Mouse (Mus musculus): ENCODE data around the gene Mob1b.

Gene Mob1b

DNA sequence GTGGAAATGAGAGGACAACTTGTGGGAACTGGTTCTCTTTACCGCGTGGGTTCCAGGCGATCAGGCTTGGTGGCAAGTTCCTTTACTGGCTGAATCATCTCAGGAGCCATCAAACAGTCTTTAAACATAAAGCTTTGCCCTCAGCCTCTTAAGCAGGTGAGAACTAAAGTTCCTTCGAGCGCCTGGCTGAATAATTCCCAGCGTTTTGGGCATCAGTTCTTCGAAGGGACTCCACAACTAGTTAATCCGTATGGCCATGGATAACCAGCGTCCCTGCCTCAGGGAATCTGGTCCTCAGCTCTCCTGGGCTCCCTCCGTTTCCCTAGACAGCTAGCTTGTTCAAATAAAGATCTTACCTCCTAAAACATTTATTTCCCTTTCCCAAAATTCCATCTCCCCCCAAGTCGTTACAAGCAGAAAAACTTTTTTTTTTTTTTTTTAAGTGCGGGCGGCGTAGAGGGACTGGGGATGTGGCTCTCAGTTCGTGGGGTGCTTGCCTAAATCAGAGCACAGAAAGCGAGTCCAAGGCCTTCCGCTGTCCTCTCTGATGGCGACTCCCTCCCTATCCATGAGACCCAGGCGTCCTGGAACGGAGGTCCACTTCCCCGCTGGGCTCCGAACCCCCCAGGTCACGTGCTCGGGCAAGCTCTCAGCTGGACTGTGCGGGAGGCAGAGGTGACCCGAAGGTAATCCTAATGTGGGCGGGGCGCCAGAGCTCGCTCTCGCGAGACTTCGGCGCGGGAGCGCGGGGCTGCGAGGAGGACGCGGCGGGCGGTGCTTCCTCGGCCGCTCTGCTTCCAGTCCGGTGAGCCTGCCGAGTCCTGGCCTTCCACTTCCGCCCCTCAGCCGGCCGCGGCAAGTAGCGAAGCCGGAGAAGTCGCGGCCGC lies at the start of gene Mob1b:
Mob1b (plus strand) TSS at position 740 of the 887 bp plus-strand sequence.
- peak; percentile 97 for DNase-seq (ENCODE audit: extremely low spot score, low spot score)

DNA sequence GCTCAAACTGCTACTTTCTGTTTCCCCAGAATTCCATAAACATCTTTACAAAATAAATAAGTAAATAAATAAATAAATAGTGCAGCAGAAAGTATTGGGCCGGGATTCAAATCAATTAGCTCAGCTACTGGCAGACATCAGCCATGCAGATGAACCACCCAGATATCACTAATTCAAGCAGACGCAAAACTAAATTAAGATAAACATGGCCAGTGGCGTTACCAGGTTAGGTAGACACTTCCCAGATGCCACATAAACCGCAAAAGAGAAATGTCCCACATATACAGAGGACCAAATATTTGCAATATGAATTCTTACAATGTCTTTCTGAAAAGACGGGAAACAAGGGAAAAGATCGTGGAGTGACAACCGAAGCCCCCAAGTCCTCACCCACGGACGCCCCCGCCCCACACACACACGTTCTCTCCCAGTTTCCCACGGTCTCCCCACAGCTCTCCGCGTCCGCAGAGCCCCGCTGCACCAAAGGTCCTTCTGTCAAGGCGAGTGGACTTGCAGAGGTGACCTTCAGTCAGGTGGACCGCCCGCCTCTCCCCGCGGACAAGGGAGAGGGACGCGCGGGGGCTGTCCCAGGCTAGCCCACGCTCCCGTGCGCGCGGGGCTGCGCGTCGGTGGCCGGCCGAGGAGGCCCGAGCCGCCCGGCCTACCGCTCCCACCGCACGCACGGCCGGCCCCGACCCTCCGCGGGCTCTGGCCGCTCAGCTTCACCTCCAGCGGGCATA lies 45.8 kb upstream of the Mob1b start:
- DNase-seq (ENCODE audit: extremely low spot score, low spot score) = no peak

DNA sequence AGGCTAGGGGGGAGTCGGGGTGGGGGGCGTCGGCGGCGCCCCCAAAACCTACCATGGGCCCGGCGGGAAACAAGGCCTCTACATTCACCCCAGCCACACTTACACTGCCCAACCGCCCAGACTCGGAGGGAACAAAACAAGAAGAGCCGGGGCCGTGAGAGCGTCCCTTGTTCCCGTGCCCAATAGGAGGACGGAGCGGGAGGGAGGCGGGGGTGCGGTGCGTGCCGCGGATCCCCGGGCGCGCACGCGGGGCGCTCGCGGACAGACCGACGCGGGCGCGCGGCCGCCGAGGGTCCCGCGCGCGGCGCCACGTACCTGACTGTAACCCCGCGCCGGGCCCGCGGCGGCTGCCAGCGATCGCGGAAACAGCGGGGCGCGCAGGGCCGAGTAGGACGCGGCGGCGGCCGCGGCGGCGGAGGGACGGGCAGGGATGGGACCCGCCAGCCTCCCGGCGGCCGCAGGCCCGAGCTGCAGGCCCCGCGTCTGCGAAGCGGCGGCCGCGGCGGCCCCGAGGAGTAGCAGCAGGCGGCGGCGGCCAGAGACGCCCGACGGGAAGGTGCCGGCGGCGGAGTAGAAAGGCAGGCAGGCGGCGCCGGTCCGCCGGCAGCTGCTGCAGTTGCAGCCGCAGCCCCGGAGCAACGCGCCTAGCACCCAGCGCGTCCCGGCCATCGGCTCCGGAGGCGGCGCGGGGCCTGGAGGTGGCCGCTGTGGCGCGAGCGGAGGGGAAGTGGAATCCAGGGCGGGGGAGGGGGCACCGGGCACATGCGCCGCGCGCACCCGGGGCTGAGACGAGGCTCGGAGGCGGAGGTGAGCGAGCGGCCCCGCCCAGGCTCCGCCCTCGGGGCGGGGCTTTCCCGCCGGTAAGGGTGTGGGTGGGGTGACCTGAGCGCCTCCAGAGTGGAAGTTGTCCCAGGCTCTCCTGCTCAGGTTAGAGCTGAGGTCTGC lies 44.9 kb upstream of the Mob1b start, which contains the start of gene Grsf1:
Grsf1 (minus strand) TSS at position 729 of the 945 bp plus-strand sequence.
- DNase-seq (ENCODE audit: extremely low spot score, low spot score) = peak; percentile 90

DNA sequence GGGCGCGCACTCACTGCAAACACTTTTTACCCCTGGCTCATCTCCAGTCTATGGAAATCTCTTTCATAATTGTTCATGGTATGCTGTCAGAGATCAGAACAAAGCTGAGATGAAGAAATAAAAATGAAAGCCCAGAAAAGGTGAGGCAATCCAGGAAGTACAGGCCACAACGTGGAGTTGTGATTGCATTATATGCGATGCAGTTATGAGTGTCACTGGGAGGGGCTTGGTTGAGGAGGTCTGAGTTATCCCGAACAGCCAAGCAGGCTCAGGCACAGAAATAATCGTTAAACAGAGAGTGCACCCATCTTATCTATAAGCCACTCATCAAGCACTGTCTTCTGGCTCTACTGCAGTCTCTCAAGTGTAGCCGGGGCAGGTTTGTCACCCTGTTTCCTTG lies 41.7 kb upstream of the Mob1b start:
- no peak for DNase-seq (ENCODE audit: extremely low spot score, low spot score)

DNA sequence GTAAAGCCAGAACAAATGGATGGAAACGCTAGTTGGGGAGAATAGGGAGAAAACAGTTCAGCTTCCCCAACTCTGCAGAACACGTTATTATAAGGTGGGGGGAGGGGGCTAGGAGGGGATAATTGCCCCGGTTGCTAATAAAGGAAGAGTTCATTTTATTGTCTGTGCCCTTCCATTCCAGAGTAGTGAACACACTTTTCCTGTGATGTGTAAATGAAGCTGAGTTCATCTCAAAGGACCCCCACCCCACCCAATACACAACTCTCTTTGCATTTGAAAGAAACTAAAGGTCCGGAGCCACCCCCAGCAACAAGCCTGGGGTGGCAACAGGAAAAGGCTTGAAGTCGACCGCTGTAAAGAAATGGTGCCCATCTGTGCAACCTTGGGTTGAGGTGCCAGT lies 41.3 kb upstream of the Mob1b start:
- no peak for DNase-seq (ENCODE audit: extremely low spot score, low spot score)

DNA sequence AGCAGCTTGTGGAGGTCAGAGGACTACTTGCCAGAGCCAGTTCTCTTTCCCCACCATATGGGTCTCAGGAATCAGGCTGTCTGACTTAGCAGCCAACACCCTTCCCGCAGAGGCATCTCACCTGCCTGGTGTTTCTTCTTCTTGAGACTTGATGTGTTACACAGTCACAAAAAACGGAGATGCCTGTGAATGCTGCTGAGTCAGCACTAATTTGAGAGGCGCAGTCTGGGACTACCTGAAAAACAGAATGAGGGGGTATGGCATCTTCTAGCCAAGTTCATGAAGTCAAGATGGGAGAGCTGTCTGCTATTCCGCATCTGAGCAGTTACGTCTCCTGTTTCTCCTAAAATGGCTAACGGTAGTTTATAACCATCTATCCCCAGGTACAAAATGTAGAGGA lies 40.1 kb upstream of the Mob1b start:
- DNase-seq (ENCODE audit: extremely low spot score, low spot score) = no peak

DNA sequence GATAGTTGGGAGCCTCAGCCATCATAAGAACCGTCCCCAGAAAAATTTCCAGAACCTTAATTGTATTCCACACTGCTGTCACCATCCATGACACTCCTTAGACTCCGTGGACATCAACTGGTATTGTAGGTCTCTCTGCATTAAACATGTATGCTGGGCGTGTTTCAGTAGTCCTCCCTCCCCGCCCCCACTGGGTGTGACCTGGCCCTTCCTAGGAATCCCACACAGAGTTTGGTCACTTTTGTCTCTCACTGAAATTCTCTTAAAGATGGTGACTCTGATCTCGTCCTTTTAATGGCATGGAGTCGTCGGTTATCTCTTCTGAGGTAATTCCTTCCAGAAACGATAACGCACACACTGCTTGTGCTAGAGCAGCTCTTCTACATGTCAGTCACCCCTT lies 36.9 kb upstream of the Mob1b start:
- DNase-seq (ENCODE audit: extremely low spot score, low spot score) = no peak

DNA sequence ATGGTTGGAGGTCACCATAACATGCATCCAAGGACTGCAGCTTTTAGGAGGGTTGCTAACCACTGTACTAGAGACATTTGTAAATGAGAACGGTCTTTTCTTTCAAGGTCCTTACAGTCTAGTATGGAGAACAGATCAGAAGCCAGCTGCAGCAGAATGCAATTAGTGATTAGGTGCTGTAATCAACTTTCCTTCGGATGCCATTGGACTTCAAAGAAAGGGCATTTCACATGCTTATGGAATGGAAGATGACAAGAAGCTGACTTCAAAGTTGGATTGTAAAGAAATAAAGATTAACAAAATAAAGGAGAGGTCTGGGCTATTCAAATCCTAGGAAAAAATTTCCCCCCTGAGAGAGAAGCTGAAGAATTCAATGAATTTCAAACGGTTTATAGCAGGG lies 36.4 kb upstream of the Mob1b start:
- DNase-seq (ENCODE audit: extremely low spot score, low spot score) = no peak

DNA sequence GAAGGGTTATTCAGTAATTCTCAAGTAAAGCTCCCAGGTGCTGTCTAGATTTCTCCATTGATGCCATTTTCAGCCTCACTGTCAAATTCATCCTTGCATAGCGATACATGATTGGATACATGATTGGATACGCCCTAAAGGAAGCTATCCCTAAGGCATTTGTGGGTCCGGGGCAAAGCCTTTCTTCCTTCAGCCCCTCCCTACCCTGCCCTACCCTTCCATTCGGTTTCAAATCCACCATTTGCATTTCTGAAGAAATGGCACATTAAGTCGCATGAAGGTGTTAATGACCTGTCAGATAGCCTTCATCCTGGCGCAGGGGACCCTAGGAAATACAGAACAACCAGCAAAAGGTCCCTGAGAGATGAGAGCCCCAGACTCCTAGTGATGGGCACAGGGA lies 35.3 kb upstream of the Mob1b start:
- DNase-seq (ENCODE audit: extremely low spot score, low spot score) = no peak

DNA sequence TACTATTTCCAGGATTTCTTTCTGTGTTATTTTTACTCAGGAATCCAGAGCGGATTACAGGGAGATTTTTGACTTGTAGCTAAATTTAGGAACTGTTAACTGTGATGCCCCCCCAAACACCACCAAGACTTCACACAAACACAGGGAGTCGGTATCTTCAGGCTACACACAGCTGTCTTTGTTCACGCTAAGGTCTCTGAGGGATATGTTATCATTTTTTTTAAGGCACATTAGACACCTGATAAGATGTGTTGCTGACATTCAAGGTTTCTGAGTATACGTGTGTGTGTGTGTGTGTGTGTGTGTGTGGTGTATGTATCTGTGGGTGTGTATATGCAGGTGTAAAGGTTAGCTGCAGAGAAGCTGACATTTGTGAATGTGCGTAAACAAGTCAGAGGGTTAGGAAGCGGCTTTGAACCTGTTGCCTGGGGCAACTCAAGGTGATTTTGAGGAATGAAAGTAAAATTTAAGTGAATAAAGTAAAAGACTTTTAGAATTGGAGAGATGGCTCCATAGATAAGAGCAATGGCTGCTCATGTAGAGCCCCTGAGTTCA lies 34.8 kb upstream of the Mob1b start:
- no peak for DNase-seq (ENCODE audit: extremely low spot score, low spot score)

DNA sequence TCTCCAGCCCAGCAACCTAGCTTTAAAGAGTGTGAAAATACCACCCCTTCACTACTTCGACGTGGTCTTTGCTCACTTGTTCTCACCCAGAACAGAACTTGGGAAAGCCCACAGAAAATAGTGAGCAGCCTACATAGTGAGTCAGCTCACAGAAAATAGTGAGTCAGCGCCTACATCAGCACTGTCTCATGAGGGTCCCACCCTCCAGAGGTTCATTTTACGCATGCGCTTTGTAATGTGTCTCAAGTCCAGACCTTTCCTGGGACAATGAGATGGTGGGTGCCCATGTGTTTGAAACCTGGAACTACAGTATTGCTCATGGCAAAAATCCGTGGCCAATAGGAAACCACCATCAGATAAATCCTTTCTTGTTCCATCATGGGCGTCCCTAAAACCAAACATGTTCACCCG lies 32.7 kb upstream of the Mob1b start:
- no peak for DNase-seq (ENCODE audit: extremely low spot score, low spot score)

DNA sequence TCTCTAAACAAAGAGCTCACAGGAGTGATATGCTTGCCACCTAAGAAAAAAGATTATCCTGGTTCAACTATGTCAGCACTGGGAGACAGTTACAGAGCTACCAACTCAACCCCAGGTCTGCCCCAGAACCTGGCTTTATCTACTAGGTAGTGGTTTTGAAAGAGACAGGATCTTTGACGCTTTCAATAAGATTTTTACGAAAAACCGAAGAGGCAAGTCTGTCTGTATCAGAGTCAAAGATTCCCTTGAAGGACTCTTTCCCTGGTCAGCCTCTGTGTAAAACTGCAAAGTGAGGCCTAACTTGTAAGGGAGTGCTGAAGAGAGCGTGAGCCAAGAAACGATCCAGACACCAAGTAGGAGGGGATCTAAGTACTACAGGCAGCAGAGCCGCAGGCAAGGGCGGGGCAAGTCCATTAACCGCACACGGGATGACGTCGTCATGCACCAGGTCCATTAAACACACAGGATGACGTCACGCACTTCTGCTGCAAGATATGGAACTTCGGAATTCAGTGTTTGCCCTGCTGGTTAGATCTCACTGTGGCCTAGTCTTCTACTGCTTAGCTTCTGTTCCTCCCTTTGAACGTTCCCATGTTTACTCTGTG lies 32.0 kb upstream of the Mob1b start:
- DNase-seq (ENCODE audit: extremely low spot score, low spot score) = no peak

DNA sequence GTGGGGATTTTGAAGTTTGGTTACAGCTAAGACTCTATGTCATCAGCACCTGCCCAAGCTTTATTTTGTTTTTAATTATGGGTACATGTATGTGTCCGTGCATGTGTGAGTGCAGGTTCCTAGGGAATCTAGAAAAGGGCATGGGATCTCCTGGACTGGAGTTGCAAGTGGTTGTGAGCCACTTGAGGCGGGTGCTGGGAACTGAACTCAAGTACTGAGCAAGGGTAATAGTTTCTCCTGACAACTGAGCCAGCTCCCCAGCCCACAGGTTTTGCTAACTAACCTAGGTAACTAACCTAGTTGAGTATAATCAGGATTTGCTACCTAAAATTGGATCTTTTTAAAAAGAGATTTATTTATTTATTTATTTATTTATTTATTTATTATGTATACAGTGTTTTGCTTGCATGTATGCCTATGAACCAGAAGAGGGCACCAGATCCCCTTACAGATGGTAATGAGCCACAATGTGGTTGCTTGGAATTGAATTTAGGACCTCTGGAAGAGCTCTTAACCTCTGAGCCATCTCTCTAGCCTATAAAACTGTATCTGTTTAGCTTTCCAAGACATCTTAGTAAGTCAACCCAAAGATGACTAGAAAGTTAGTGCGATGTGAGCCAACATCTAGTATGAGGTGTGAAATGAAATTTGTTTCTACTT lies 31.2 kb upstream of the Mob1b start:
- DNase-seq (ENCODE audit: extremely low spot score, low spot score) = no peak

DNA sequence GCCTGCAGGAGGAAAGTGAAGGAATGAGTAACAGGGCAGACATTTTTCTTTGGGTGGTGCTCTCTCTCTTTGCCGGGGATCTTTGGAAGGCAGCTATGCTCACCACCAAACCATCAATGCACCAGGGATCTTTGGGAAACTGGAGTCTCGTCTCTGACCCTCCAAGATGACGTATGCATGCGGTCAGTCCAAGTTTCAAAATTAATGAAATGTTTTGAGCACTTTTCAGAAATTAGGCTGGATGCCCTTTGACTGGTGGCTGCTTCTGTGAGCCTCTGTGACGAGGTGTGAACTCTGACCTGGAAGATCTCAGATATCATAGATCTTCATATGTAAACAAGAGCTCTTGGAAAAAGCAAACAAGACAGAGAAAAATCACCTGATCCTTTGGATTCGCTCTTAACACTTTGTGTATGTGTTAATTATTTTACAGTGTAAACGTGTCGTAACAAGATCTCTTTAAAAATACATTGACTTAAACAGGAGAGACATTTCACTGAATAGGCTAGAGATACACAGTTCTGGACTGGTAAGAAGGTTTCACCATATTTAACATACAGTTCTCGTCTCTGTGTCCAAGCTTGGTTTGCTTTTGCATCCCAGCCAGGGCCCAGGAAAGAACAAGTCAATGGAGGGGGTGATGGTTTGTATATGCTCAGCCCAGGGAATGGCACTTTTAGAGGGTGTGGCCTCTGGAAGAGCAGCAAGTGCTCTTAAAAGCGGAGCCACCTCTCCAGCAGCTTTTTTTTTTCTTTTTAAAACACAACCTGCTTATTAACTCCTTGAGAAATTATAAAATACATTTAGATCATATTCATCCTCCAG lies 29.8 kb upstream of the Mob1b start:
- no peak for DNase-seq (ENCODE audit: extremely low spot score, low spot score)

DNA sequence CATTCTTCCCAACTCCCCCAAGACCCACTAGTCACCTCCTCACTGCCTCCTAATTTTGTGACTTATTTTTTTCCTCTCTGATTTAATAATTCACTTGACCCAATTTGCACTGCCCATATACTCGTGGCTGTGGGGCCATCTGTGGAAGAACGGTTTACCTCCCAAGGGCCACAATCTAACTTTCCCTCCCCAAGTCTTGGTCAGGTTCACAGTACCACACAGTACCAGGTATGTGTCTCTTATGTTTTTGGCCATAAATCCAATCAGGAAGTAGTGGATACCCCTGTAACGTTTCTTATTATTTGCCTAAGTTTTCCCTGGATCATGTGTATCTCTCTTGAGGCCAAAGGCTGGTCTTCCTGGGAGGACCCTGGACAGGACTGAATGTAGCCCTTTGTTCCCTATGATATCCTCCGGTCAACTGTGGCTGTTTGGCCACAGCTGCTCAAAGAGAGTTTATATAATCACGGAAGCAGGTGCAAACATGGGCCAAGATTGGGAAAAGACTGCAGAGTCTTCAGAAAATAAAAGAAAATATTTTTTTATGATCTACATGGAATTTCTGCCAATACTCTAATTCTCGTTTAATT lies 29.1 kb upstream of the Mob1b start:
- no peak for DNase-seq (ENCODE audit: extremely low spot score, low spot score)

DNA sequence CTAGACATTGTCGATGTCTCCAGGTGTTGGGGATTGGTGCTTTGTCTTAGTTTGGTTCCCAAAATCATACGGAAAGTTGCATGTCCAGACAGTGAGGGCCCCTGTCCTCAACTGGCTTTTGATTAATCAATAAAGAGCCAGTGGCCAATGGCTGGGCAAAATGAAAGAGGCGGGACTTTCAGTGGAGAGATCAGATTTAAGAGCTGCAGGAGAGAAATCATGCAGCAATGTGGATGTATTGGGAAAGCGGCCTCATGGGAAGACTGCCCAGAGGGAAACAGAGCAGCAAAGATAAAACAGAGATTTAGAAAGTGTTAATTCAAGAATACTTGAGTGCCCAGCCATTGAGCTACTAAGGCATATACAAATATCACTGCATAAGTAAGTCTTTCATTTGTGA lies 28.1 kb upstream of the Mob1b start:
- DNase-seq (ENCODE audit: extremely low spot score, low spot score) = no peak

DNA sequence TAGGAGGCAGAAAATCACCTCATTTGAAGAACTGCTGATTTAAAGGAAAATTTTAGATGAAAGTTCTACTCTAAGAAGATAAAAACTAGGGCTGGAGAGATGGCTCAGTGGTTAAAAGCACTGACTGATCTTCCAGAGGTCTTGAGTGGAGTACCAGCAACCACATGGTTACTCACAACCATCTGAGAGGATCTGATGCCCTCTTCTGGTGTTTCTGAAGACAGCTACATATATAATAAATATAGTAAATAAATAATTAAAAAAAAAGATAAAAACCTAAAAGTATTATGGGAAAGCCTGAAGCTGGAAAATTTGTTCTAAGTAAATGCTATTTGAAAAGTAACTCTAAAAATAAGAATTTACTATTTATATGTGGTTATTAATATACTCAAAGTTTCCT lies 27.6 kb upstream of the Mob1b start:
- DNase-seq (ENCODE audit: extremely low spot score, low spot score) = no peak

DNA sequence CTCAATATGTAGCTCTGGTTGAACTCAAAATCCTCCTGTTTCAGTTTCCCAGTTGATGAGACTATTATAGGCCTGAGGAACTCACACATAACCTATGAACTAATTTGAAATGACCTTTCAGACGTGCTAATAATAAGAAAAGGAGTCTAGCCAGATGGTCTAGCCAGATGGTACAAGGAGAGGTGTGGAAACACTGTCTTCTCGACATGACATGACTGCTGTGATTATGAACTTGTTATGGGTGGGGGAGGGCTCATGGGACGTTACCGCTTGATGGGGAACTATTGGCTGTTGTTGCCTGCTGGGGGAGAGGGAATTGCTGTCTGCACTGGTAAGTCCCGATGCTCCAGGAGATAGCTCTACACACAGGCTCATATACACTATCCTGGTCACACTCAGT lies 23.4 kb upstream of the Mob1b start:
- DNase-seq (ENCODE audit: extremely low spot score, low spot score) = no peak
